Mouse (Mus musculus) E14TG2a.4 (cell line): ENCODE results near the gene Gsg1l.

Experiments used
- H3K27me3 ChIP-seq: 2 replicates; pipeline ENCODE4 v1.6.1; 2014; ENCODE audit warnings: low read length, control low read depth; ENCODE audit not compliant: insufficient read depth
- H3K36me3 ChIP-seq: 2 replicates; pipeline ENCODE4 v1.6.1; 2014; ENCODE audit warnings: low read length, control low read depth; ENCODE audit not compliant: insufficient read depth
- H3K4me1 ChIP-seq: replicated peaks from 2 replicates; pipeline ENCODE4 v1.6.1; 2014; ENCODE audit warnings: low read depth, low read length, control low read depth
- H3K4me3 ChIP-seq: replicated peaks from 2 replicates; pipeline ENCODE4 v1.5.1; 2014; ENCODE audit warnings: mild to moderate bottlenecking, low read length
- H3K9me3 ChIP-seq: 2 replicates; pipeline ENCODE4 v1.6.1; 2014; ENCODE audit warnings: low read length, control low read depth
- CTCF ChIP-seq: conservative IDR thresholded peaks from 2 replicates; pipeline ENCODE4 v1.5.1; 2014; ENCODE audit warnings: low read length
- NANOG ChIP-seq: IDR thresholded peaks from 2 replicates; pipeline ENCODE4 v1.6.1; 2014; ENCODE audit warnings: borderline replicate concordance, low read length, mixed read lengths
- POU5F1 ChIP-seq: IDR thresholded peaks from 2 replicates; pipeline ENCODE4 v1.6.1; 2014; ENCODE audit warnings: low read length, borderline replicate concordance

Gsg1l gene

GRCm38 (mm10) chr7:126082286-126082741 is at the start of gene Gsg1l:
Gene Gsg1l (minus strand): TSS chr7:126082411.
- peaks cover 95% of the 10 kb centered on the region for H3K27me3 ChIP-seq
- H3K4me1 ChIP-seq = peaks cover 26% of the 10 kb centered on the region
- H3K36me3 ChIP-seq = no peaks in the 10 kb centered on the region
- no peaks in the 10 kb centered on the region for H3K9me3 ChIP-seq
- H3K4me3 ChIP-seq = peak within 1 kb of the TSS; percentile 79
- TF ChIP-seq NANOG = no peak
- no peak for TF ChIP-seq CTCF
- TF ChIP-seq POU5F1 = no peak

GRCm38 (mm10) chr7:126127673-126128072 is 45.5 kb upstream of the Gsg1l start:
- Histone ChIP-seq H3K4me1 (no peaks in the 10 kb centered on the region), H3K36me3 (peaks cover 100% of the 10 kb centered on the region), H3K27me3 (no peaks in the 10 kb centered on the region), H3K4me3 (no peak overlapping the region), H3K9me3 (no peaks in the 10 kb centered on the region)
- TF ChIP-seq CTCF (no peak), NANOG (no peak), POU5F1 (no peak)

DNA sequence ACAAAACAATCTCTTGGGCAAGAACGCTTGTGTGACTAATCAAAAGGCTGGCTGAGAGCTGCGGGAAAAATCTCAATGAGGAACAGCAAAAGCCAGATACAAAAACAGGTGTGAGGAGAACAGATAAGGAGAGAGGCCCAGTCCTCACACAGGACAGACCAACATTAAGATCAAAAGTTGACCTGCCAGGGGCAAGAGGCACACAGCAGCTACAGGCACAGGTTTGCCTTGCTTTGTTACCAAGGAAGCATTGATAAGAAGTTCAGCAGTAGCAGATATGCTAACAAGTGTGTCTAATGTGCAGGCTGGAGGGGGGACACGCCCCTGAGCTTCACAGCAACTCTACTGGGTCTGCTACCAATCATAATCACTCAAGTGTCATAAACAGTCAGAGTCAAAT is 44.3 kb upstream of the Gsg1l start:
- TF ChIP-seq POU5F1 = no peak
- TF ChIP-seq CTCF = no peak
- no peak for TF ChIP-seq NANOG
- H3K4me1 ChIP-seq = no peaks in the 10 kb centered on the region
- H3K4me3 ChIP-seq = no peak overlapping the region
- H3K36me3 ChIP-seq = peaks cover 100% of the 10 kb centered on the region
- H3K9me3 ChIP-seq = no peaks in the 10 kb centered on the region
- no peaks in the 10 kb centered on the region for H3K27me3 ChIP-seq

GRCm38 (mm10) chr7:126121533-126121932 is 39.3 kb upstream of the Gsg1l start:
- Histone ChIP-seq H3K36me3 (peaks cover 94% of the 10 kb centered on the region), H3K4me3 (no peak overlapping the region), H3K27me3 (no peaks in the 10 kb centered on the region), H3K4me1 (no peaks in the 10 kb centered on the region), H3K9me3 (no peaks in the 10 kb centered on the region)
- TF ChIP-seq NANOG (no peak), CTCF (no peak), POU5F1 (no peak)

- no peak overlapping the region for H3K4me3 ChIP-seq
- H3K4me1 ChIP-seq = peaks cover 6% of the 10 kb centered on the region
- no peak for TF ChIP-seq NANOG
- no peak for TF ChIP-seq POU5F1
- no peak for TF ChIP-seq CTCF
- no peaks in the 10 kb centered on the region for H3K9me3 ChIP-seq
- no peaks in the 10 kb centered on the region for H3K27me3 ChIP-seq
- H3K36me3 ChIP-seq = peaks cover 94% of the 10 kb centered on the region
Measured at GRCm38 (mm10) chr7:126119819-126120218, 37.6 kb upstream of the Gsg1l start.

DNA sequence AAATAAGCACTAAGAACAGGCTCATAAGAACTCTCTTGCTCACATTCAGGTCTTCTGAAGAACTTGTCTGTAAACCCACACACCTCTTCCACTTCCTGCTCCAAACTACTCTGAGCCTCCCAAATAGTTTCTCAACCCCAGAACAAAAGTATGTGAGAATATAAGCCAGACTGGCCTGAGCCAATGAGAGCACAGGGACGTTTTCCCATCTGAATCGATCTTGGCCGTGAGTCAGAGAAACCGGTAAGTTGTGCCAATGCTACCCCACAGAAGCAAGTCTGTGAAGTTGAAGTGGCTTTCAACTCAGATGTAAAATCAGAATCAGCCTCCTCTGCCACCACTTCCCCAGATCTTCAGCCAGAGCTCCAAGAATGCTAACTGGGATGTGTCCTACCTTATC is 31.1 kb upstream of the Gsg1l start:
- Histone ChIP-seq H3K4me3 (no peak overlapping the region), H3K4me1 (peaks cover 6% of the 10 kb centered on the region), H3K27me3 (no peaks in the 10 kb centered on the region), H3K9me3 (no peaks in the 10 kb centered on the region), H3K36me3 (peaks cover 92% of the 10 kb centered on the region)
- no peak for TF ChIP-seq CTCF
- TF ChIP-seq NANOG = no peak
- TF ChIP-seq POU5F1 = no peak

- Histone ChIP-seq H3K9me3 (no peaks in the 10 kb centered on the region), H3K4me3 (no peak overlapping the region), H3K27me3 (no peaks in the 10 kb centered on the region), H3K36me3 (peaks cover 97% of the 10 kb centered on the region), H3K4me1 (peaks cover 6% of the 10 kb centered on the region)
- TF ChIP-seq POU5F1 = no peak
- TF ChIP-seq NANOG = no peak
- no peak for TF ChIP-seq CTCF
Measured at GRCm38 (mm10) chr7:126111230-126111629, 29.0 kb upstream of the Gsg1l start.

GRCm38 (mm10) chr7:126109898-126110297 is 27.7 kb upstream of the Gsg1l start:
- Histone ChIP-seq H3K36me3 (peaks cover 97% of the 10 kb centered on the region), H3K27me3 (no peaks in the 10 kb centered on the region), H3K4me3 (no peak overlapping the region), H3K9me3 (no peaks in the 10 kb centered on the region), H3K4me1 (no peaks in the 10 kb centered on the region)
- TF ChIP-seq CTCF (no peak), POU5F1 (no peak), NANOG (no peak)

DNA sequence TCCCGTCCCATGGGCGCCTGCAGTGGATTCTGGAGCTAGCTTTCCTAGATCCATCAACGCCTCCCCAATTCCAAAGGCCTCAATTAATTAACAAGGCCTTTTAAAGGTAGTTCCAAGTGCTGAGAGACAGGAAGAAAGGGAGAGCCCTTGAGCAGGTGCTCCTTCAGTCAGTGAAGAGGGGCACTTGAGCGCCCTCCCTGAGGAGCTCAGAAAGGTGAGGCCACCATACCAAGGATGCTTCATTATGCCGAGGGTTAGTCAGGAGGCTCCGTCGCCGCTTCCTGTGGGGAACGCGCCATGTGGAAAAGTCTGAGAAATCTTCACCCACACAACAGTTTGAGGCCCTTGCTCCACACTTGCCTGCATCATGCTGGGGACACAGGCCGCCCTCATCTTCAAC is 18.2 kb upstream of the Gsg1l start:
- peaks cover 10% of the 10 kb centered on the region for H3K4me1 ChIP-seq
- no peak overlapping the region for H3K4me3 ChIP-seq
- no peaks in the 10 kb centered on the region for H3K9me3 ChIP-seq
- peaks cover 93% of the 10 kb centered on the region for H3K36me3 ChIP-seq
- no peaks in the 10 kb centered on the region for H3K27me3 ChIP-seq
- TF ChIP-seq POU5F1 (no peak), NANOG (no peak), CTCF (no peak)
